Mouse (Mus musculus) G1E (cell line): Measurements from ENCODE around the gene Prep. TPM values are rescaled to one million over a fixed set of nuclear protein-coding genes. Genes with fewer than 3 reads are reported as not detected.

Experiments
- ATAC-seq: 2 replicates; pipeline ENCODE4 v1.8.0; 2016; ENCODE audit warnings: mild to moderate bottlenecking; ENCODE audit not compliant: insufficient number of reproducible peaks, poor library complexity, low FRiP score, severe bottlenecking; ENCODE audit errors: extremely low read depth
- DNase-seq: peaks from one replicate; pipeline ENCODE4 v3.0.0; 2012; ENCODE audit warnings: low spot score
- H3K27me3 ChIP-seq: 2 replicates; pipeline ENCODE4 v1.6.1; 2012; ENCODE audit warnings: mild to moderate bottlenecking, low read length, inconsistent platforms; ENCODE audit not compliant: insufficient read depth
- H3K36me3 ChIP-seq: replicated peaks from 2 replicates; pipeline ENCODE3; 2012; ENCODE audit warnings: mild to moderate bottlenecking, inconsistent platforms
- H3K4me1 ChIP-seq: 2 replicates; pipeline ENCODE4 v1.6.1; 2012; ENCODE audit warnings: low read depth, low read length, inconsistent platforms, mixed read lengths; ENCODE audit not compliant: insufficient read depth
- H3K4me3 ChIP-seq: 2 replicates; pipeline ENCODE4 v1.5.1; 2012; ENCODE audit warnings: low read depth, mild to moderate bottlenecking, inconsistent platforms, low read length, moderate library complexity, mixed read lengths
- H3K9me3 ChIP-seq: replicated peaks from 2 replicates; pipeline ENCODE4 v1.6.1; 2012; ENCODE audit warnings: inconsistent platforms
- CTCF ChIP-seq: IDR thresholded peaks from 2 replicates; pipeline ENCODE4 v1.5.1; 2012; ENCODE audit warnings: low read depth, low read length, inconsistent platforms, mixed read lengths
- GATA1 ChIP-seq: IDR thresholded peaks from 2 replicates; pipeline ENCODE4 v1.6.1; 2012; ENCODE audit warnings: borderline replicate concordance, low read length, inconsistent platforms, mixed read lengths
- GATA2 ChIP-seq: IDR thresholded peaks from 2 replicates; pipeline ENCODE4 v1.6.1; 2012; ENCODE audit warnings: low read depth, low read length, inconsistent platforms, borderline replicate concordance
- POLR2AphosphoS5 ChIP-seq: IDR thresholded peaks from 2 replicates; pipeline ENCODE4 v1.6.1; 2012; ENCODE audit warnings: low read depth, low read length, inconsistent platforms; ENCODE audit not compliant: insufficient replicate concordance
- TAL1 ChIP-seq: conservative IDR thresholded peaks from 2 replicates; pipeline ENCODE4 v1.6.1; 2012; ENCODE audit warnings: low read depth, low read length, inconsistent platforms, mixed read lengths
- polyA plus RNA-seq: library from polyadenylated mRNA; stranded (reverse); fragments of >175 nt; gene quantifications from 2 replicates; pipeline ENCODE4 v1.2.3, GENCODE M21; 2012
- total RNA-seq, 2 experiments: library from RNA; stranded (forward) in 1 of 2; stranded (reverse) in 1 of 2; fragments of 200-1000 nt in 1 of 2; fragments of >200 nt in 1 of 2; fragmentation: Nextera tagmentation in 1 of 2; gene quantifications; 2 replicates each; pipeline ENCODE4 v1.2.3; 2014 to 2017

The Prep gene
- total and polyA plus RNA-seq, 3 experiments, result 14.4 to 25.8 (median 18.3) TPM

- no peaks in the 10 kb centered on the region for H3K27me3 ChIP-seq
- TF ChIP-seq TAL1 (no peak), CTCF (no peak), POLR2AphosphoS5 (no peak), GATA2 (no peak), GATA1 (no peak)
- no peak overlapping the region for H3K4me3 ChIP-seq
- no peaks in the 10 kb centered on the region for H3K36me3 ChIP-seq
- ATAC-seq (no peak), DNase-seq (no peak)
- H3K9me3 ChIP-seq, result no peaks in the 10 kb centered on the region
- H3K4me1 ChIP-seq, result no peaks in the 10 kb centered on the region
Measured at GRCm38 (mm10) chr10:45026935-45027334, 40.1 kb upstream of the Prep start.

- no peak for ATAC-seq
- H3K4me1 ChIP-seq, result peaks cover 28% of the 10 kb centered on the region
Measured at GRCm38 (mm10) chr10:45045268-45045928, 21.6 kb upstream of the Prep start.

GRCm38 (mm10) chr10:45048158-45048557 is 18.8 kb upstream of the Prep start:
- no peaks in the 10 kb centered on the region for H3K9me3 ChIP-seq
- H3K4me1 ChIP-seq, result peaks cover 23% of the 10 kb centered on the region
- TF ChIP-seq POLR2AphosphoS5 (no peak), TAL1 (peak; percentile 52)
- H3K36me3 ChIP-seq, result no peaks in the 10 kb centered on the region
- DNase-seq (no peak), ATAC-seq (peak; percentile 74)
- H3K27me3 ChIP-seq, result no peaks in the 10 kb centered on the region
- H3K4me3 ChIP-seq, result peak overlapping the region; percentile 52; the same call in 1 of the 2 replicates

More at GRCm38 (mm10) chr10:45045268-45045928, 21.6 kb upstream of the Prep start:
- H3K4me3 ChIP-seq, result no peak overlapping the region
- no peaks in the 10 kb centered on the region for H3K27me3 ChIP-seq
- TF ChIP-seq CTCF (no peak), POLR2AphosphoS5 (no peak), TAL1 (no peak), GATA1 (no peak), GATA2 (no peak)
- no peaks in the 10 kb centered on the region for H3K36me3 ChIP-seq
- no peaks in the 10 kb centered on the region for H3K9me3 ChIP-seq
- no peak for DNase-seq

GRCm38 (mm10) chr10:45048622-45049021 is 18.4 kb upstream of the Prep start:
- no peaks in the 10 kb centered on the region for H3K36me3 ChIP-seq
- DNase-seq, result no peak
- H3K9me3 ChIP-seq, result no peaks in the 10 kb centered on the region
- H3K4me1 ChIP-seq, result peaks cover 20% of the 10 kb centered on the region
- peak; percentile 41 for ATAC-seq
- H3K27me3 ChIP-seq, result no peaks in the 10 kb centered on the region
- TF ChIP-seq POLR2AphosphoS5 (no peak), GATA1 (no peak), TAL1 (no peak), GATA2 (no peak), CTCF (no peak)
- peak overlapping the region; percentile 52; the same call in 1 of the 2 replicates for H3K4me3 ChIP-seq

GRCm38 (mm10) chr10:45051125-45051744 is 15.8 kb upstream of the Prep start:
- Histone ChIP-seq H3K36me3 (no peaks in the 10 kb centered on the region), H3K4me1 (peaks cover 15% of the 10 kb centered on the region), H3K4me3 (no peak overlapping the region), H3K27me3 (no peaks in the 10 kb centered on the region), H3K9me3 (no peaks in the 10 kb centered on the region)
- TF ChIP-seq TAL1 (no peak), GATA2 (no peak), CTCF (peak; percentile 46; the same call in 1 of the 2 replicates)
- ATAC-seq, result 0 out of 2 replicates have a peak, but pooled peaks have one; percentile 22
- DNase-seq, result peak; percentile 12

- no peak for ATAC-seq
- H3K27me3 ChIP-seq, result no peaks in the 10 kb centered on the region
- no peak overlapping the region for H3K4me3 ChIP-seq
- H3K9me3 ChIP-seq, result no peaks in the 10 kb centered on the region
- H3K4me1 ChIP-seq, result no peaks in the 10 kb centered on the region
- TF ChIP-seq GATA2 (no peak), GATA1 (no peak), POLR2AphosphoS5 (no peak), CTCF (no peak), TAL1 (no peak)
- DNase-seq, result no peak
- H3K36me3 ChIP-seq, result no peaks in the 10 kb centered on the region
Measured at GRCm38 (mm10) chr10:45058361-45058760, 8.6 kb upstream of the Prep start.

GRCm38 (mm10) chr10:45060841-45061240 is 6.2 kb upstream of the Prep start:
- Histone ChIP-seq H3K4me1 (peaks cover 8% of the 10 kb centered on the region), H3K4me3 (no peak overlapping the region), H3K36me3 (no peaks in the 10 kb centered on the region), H3K27me3 (no peaks in the 10 kb centered on the region), H3K9me3 (no peaks in the 10 kb centered on the region)
- TF ChIP-seq CTCF, result no peak
- TF ChIP-seq POLR2AphosphoS5, result no peak
- TF ChIP-seq GATA2, result no peak
- no peak for TF ChIP-seq TAL1
- no peak for TF ChIP-seq GATA1
- ATAC-seq (no peak), DNase-seq (no peak)
